Mouse (Mus musculus): ENCODE data around the gene Ces1b. TPM values are rescaled to one million over a fixed set of nuclear protein-coding genes. Genes with fewer than 3 reads are reported as not detected.
A peak's percentile ranks its signal among the peaks of the same experiment; 100 is the strongest.

The Ces1b gene
- polyA plus RNA-seq, 1 experiment from 2014 or later, result not detected

DNA sequence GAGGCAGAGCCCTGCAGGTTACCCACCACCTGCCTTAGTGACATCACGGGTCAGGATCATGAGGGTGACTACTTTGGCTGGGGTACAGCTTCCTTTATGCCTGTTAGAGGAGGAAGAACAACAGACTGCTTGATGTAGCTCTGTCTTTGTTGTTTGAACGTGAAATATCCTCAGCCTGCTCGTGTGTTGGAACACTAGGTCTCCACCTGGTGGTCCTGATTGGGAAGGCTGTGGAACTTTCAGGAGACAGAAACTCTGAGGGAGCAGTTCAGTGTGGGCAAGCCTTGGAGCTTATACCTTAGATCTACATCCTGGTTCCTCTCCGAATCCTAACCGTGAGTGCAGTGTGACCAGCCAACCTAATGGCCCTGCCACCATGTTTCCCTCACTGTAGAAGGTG lies 58.1 kb downstream of the Ces1b start:
- H3K27me3 ChIP-seq (ENCODE audit: control insufficient read depth, insufficient read depth, low read depth, low read length), result no peaks in the 10 kb centered on the region
- H3K27ac ChIP-seq (ENCODE audit: low read length), result no peak overlapping the region
- H3K4me3 ChIP-seq (ENCODE audit: low read depth, low read length), result no peak overlapping the region
- H3K36me3 ChIP-seq (ENCODE audit: control insufficient read depth, insufficient read depth, low read length), result no peaks in the 10 kb centered on the region
- H3K4me2 ChIP-seq (ENCODE audit: low read length), result no peak overlapping the region
- no peak for ATAC-seq
- H3K4me1 ChIP-seq (ENCODE audit: control insufficient read depth, insufficient read depth, low read length), result no peaks in the 10 kb centered on the region
- H3K9ac ChIP-seq (ENCODE audit: low read depth, low read length), result no peak overlapping the region
- no peaks in the 10 kb centered on the region for H3K9me3 ChIP-seq (replicated peaks; ENCODE audit: control insufficient read depth, low read length, poor library complexity, severe bottlenecking)
- 60% methylated on average over 5 of the region's 5 CpGs for WGBS

DNA sequence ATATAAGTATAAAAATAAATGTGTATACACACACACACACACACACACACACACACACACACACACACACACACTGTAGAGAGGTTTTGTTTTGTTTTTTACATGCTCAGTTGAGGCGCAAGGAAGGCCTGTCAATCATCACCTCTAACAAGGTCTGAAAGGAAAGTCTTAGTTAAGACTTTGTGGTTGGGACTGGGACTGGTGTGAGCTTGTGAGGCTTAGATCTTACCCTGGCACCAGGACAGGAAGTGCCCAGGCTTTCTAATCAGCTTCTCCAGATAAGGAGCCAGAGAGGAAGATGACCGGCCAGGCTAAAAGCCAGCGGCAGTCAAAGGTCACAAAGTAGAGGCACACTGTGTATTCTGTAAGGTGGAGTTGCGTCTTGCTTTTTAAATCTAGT lies 65.5 kb downstream of the Ces1b start:
- no peak for ATAC-seq
- Histone ChIP-seq H3K27ac (ENCODE audit: low read length) (no peak overlapping the region), H3K9me3 (replicated peaks; ENCODE audit: control insufficient read depth, low read length, poor library complexity, severe bottlenecking) (no peaks in the 10 kb centered on the region), H3K27me3 (ENCODE audit: control insufficient read depth, insufficient read depth, low read depth, low read length) (no peaks in the 10 kb centered on the region), H3K4me1 (ENCODE audit: control insufficient read depth, insufficient read depth, low read length) (no peaks in the 10 kb centered on the region), H3K4me2 (ENCODE audit: low read length) (no peak overlapping the region), H3K4me3 (ENCODE audit: low read depth, low read length) (no peak overlapping the region), H3K36me3 (ENCODE audit: control insufficient read depth, insufficient read depth, low read length) (no peaks in the 10 kb centered on the region), H3K9ac (ENCODE audit: low read depth, low read length) (no peak overlapping the region)
- WGBS, result 79% methylated on average over 4 of the region's 4 CpGs

DNA sequence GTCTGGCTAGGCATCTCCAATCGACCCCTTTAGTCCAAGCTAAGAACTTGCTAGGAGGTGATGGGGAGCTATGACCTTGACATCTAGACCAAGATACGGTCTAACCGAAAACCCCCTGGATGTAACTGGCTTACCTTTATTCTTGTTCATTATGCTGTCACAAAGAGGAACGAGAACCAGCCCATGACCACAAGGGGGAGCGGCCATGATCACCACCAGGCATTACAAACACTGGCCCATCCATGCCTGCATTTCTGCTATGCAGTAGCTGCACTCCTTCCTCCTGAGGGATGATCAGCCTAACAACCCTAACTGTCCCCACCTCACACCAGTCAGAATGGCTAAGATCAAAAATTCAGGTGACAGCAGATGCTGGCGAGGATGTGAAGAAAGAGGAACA lies 67.6 kb downstream of the Ces1b start:
- Histone ChIP-seq H3K36me3 (ENCODE audit: control insufficient read depth, insufficient read depth, low read length) (no peaks in the 10 kb centered on the region), H3K9me3 (replicated peaks; ENCODE audit: control insufficient read depth, low read length, poor library complexity, severe bottlenecking) (no peaks in the 10 kb centered on the region), H3K4me2 (ENCODE audit: low read length) (no peak overlapping the region), H3K27me3 (ENCODE audit: control insufficient read depth, insufficient read depth, low read depth, low read length) (no peaks in the 10 kb centered on the region), H3K27ac (ENCODE audit: low read length) (no peak overlapping the region), H3K4me3 (ENCODE audit: low read depth, low read length) (no peak overlapping the region), H3K9ac (ENCODE audit: low read depth, low read length) (no peak overlapping the region), H3K4me1 (ENCODE audit: control insufficient read depth, insufficient read depth, low read length) (no peaks in the 10 kb centered on the region)
- ATAC-seq, result no peak
- WGBS, result 74% methylated on average over 6 of the region's 6 CpGs

GRCm38 (mm10) chr8:93011439-93011838 lies 68.4 kb downstream of the Ces1b start:
- ATAC-seq, result peak; percentile 79
- no peak overlapping the region for H3K27ac ChIP-seq (ENCODE audit: low read length)
- no peaks in the 10 kb centered on the region for H3K36me3 ChIP-seq (ENCODE audit: control insufficient read depth, insufficient read depth, low read length)
- H3K9me3 ChIP-seq (replicated peaks; ENCODE audit: control insufficient read depth, low read length, poor library complexity, severe bottlenecking), result no peaks in the 10 kb centered on the region
- H3K4me2 ChIP-seq (ENCODE audit: low read length), result no peak overlapping the region
- no peak overlapping the region for H3K9ac ChIP-seq (ENCODE audit: low read depth, low read length)
- H3K4me3 ChIP-seq (ENCODE audit: low read depth, low read length), result no peak overlapping the region
- H3K4me1 ChIP-seq (ENCODE audit: control insufficient read depth, insufficient read depth, low read length), result no peaks in the 10 kb centered on the region
- 8% methylated on average over 9 of the region's 9 CpGs for WGBS
- H3K27me3 ChIP-seq (ENCODE audit: control insufficient read depth, insufficient read depth, low read depth, low read length), result no peaks in the 10 kb centered on the region

GRCm38 (mm10) chr8:93010286-93010685 lies 69.5 kb downstream of the Ces1b start:
- Histone ChIP-seq H3K36me3 (ENCODE audit: control insufficient read depth, insufficient read depth, low read length) (no peaks in the 10 kb centered on the region), H3K4me2 (ENCODE audit: low read length) (no peak overlapping the region), H3K9ac (ENCODE audit: low read depth, low read length) (no peak overlapping the region), H3K4me1 (ENCODE audit: control insufficient read depth, insufficient read depth, low read length) (no peaks in the 10 kb centered on the region), H3K27me3 (ENCODE audit: control insufficient read depth, insufficient read depth, low read depth, low read length) (no peaks in the 10 kb centered on the region), H3K9me3 (replicated peaks; ENCODE audit: control insufficient read depth, low read length, poor library complexity, severe bottlenecking) (no peaks in the 10 kb centered on the region), H3K4me3 (ENCODE audit: low read depth, low read length) (no peak overlapping the region), H3K27ac (ENCODE audit: low read length) (no peak overlapping the region)
- no peak for ATAC-seq
- WGBS, result 32% methylated on average over 5 of the region's 5 CpGs

Other genes starting within 250 kb of the Ces1b start
- 8.5 and 10.4 TPM in 2 replicates for gene Lpcat2, start 224.7 kb downstream of the Ces1b start, polyA plus RNA-seq (2015; fragmentation: Nextera tagmentation; extraction: Ambion mirVana)
- 0.19 TPM in 1 of 2 replicates, not detected in the other for gene Capns2, start 178.6 kb downstream of the Ces1b start, polyA plus RNA-seq (2015; fragmentation: Nextera tagmentation; extraction: Ambion mirVana)
- gene Slc6a2, start 119.9 kb downstream of the Ces1b start, polyA plus RNA-seq (2015; fragmentation: Nextera tagmentation; extraction: Ambion mirVana), result 0.47 and 0.90 TPM in 2 replicates
- gene Ces1a, start 31.8 kb downstream of the Ces1b start, polyA plus RNA-seq (2015; fragmentation: Nextera tagmentation; extraction: Ambion mirVana), result not detected in 2 replicates
- not detected in 2 replicates for gene Ces1c, start 51.3 kb upstream of the Ces1b start, polyA plus RNA-seq (2015; fragmentation: Nextera tagmentation; extraction: Ambion mirVana)
- 0.45 and 0.59 TPM in 2 replicates for gene Ces1d, start 117.8 kb upstream of the Ces1b start, polyA plus RNA-seq (2015; fragmentation: Nextera tagmentation; extraction: Ambion mirVana)
- gene Ces1e, start 149.6 kb upstream of the Ces1b start, polyA plus RNA-seq (2015; fragmentation: Nextera tagmentation; extraction: Ambion mirVana), result not detected in 2 replicates
- gene Ces1f, start 199.7 kb upstream of the Ces1b start, polyA plus RNA-seq (2015; fragmentation: Nextera tagmentation; extraction: Ambion mirVana), result not detected in 2 replicates